Mouse (Mus musculus): Measurements from ENCODE around the gene Higd2a.

GRCm38 (mm10) chr13:54608666-54609065 lies 18.7 kb downstream of the Higd2a start:
- no peak for TF ChIP-seq POLR2A (IDR thresholded peaks at IDR 0.05; ENCODE audit: low read depth, low read length)
- no peak for TF ChIP-seq CTCF (IDR thresholded peaks at IDR 0.05; ENCODE audit: extremely low read depth, insufficient read length, insufficient replicate concordance, low read depth, low read length)

Measured in small intestine, adult 2 months (tissue).